Mouse (Mus musculus) brain, embryonic 14.5 days (tissue): ENCODE data around the gene Itih4.

Experiments used
- CTCF ChIP-seq: fragments of 200-500 bp; IDR thresholded peaks from 2 replicates; pipeline ENCODE4 v1.5.1; 2012; ENCODE audit warnings: inconsistent platforms, mild to moderate bottlenecking, moderate library complexity, borderline replicate concordance; ENCODE audit not compliant: insufficient read depth, insufficient read length; ENCODE audit errors: extremely low read depth
- POLR2A ChIP-seq: fragments of 200-500 bp; IDR thresholded peaks from 2 replicates; pipeline ENCODE4 v1.6.1; 2012; ENCODE audit warnings: mild to moderate bottlenecking, inconsistent platforms, borderline replicate concordance; ENCODE audit not compliant: poor library complexity, insufficient read depth, insufficient read length, severe bottlenecking; ENCODE audit errors: extremely low read depth

- TF ChIP-seq POLR2A: no peak
- TF ChIP-seq CTCF: no peak
Observed at GRCm38 (mm10) chr14:30902628-30903027, 16.4 kb downstream of the Itih4 start.
